Mouse (Mus musculus): ENCODE results near the gene Irx4. TPM values are rescaled to one million over a fixed set of nuclear protein-coding genes. Genes with fewer than 3 reads are reported as not detected.
A peak's percentile ranks its signal among the peaks of the same experiment; 100 is the strongest.

Irx4 gene
- polyA plus RNA-seq, 1 experiment = not detected

DNA sequence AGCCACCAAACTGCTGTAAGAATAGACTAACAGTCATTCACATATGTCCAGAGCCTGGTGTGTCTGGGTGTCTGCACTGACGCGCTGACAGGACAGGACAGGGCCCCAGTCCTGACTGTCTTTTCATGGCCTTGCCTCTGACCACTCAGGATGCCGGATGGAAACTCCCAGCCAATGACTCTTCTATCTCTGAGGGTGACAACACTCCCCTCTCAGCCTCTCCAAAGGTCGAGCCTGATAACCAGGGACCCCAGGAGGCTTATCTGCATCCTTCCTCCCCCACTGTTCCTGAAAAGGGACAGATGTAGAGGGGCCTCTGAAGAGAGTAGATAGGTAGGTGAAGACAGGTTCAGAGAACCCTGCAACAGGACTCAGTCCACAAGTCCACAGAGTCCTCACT lies 38.4 kb downstream of the Irx4 start:
- Histone ChIP-seq H3K27ac (ENCODE audit: control insufficient read depth, insufficient read depth, low read depth, low read length, poor library complexity) (no peak overlapping the region), H3K4me3 (replicated peaks; ENCODE audit: control insufficient read depth, low read depth, low read length) (no peak overlapping the region), H3K4me1 (ENCODE audit: control insufficient read depth, insufficient read depth, low read length) (no peaks in the 10 kb centered on the region)
- 66% methylated on average over 4 of the region's 4 CpGs for WGBS
- TF ChIP-seq CTCF (IDR thresholded peaks at IDR 0.05; ENCODE audit: control insufficient read depth, insufficient read depth, low read length) (no peak), POLR2A (IDR thresholded peaks at IDR 0.05; ENCODE audit: borderline replicate concordance, control insufficient read depth, low read depth, low read length) (no peak)

DNA sequence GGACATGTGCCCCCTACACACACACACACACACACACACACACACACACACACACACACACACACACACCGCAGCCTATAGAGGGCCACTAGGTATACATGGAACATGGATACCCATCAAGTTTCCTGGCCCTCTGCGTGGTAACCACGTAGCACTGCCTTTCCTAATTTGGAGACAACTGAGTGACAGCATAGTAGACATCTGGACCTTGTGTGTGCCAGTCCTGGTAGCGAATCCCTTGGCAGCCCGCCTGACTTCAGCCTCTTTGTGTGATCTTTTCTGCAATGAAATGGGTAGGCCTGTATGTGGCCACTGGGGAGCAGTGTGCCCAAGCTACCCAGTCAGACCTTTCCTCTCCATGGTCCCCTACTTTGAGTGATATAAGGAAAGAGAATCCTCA lies 39.0 kb downstream of the Irx4 start:
- TF ChIP-seq CTCF (IDR thresholded peaks at IDR 0.05; ENCODE audit: control insufficient read depth, insufficient read depth, low read length) (no peak), POLR2A (IDR thresholded peaks at IDR 0.05; ENCODE audit: borderline replicate concordance, control insufficient read depth, low read depth, low read length) (no peak)
- Histone ChIP-seq H3K4me3 (replicated peaks; ENCODE audit: control insufficient read depth, low read depth, low read length) (no peak overlapping the region), H3K27ac (ENCODE audit: control insufficient read depth, insufficient read depth, low read depth, low read length, poor library complexity) (no peak overlapping the region), H3K4me1 (ENCODE audit: control insufficient read depth, insufficient read depth, low read length) (no peaks in the 10 kb centered on the region)
- 77% methylated on average over 5 of the region's 5 CpGs for WGBS

DNA sequence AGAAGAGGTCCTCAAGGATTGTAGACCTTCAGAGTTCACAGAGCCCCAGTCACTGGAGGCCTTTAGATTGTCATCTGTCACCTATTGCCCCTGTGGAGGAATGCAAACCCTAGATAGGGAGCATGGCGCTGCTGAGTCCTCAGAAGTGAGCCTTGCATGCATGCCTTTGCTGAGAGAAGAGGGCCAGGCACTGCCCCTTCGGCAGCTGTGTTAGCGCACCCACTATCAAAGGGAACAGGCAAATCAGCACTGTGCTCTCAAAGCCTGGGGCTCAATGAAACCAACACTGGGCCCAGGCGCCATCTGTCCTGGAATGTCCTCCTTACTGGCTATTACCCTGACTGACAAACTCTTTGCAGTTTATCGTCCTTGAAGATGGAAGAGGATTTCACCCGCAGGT lies 44.5 kb downstream of the Irx4 start:
- Histone ChIP-seq H3K4me3 (replicated peaks; ENCODE audit: control insufficient read depth, low read depth, low read length) (no peak overlapping the region), H3K27ac (ENCODE audit: control insufficient read depth, insufficient read depth, low read depth, low read length, poor library complexity) (no peak overlapping the region), H3K4me1 (ENCODE audit: control insufficient read depth, insufficient read depth, low read length) (no peaks in the 10 kb centered on the region)
- 67% methylated on average over 6 of the region's 6 CpGs for WGBS
- TF ChIP-seq CTCF (IDR thresholded peaks at IDR 0.05; ENCODE audit: control insufficient read depth, insufficient read depth, low read length) = no peak
- TF ChIP-seq POLR2A (IDR thresholded peaks at IDR 0.05; ENCODE audit: borderline replicate concordance, control insufficient read depth, low read depth, low read length) = no peak

DNA sequence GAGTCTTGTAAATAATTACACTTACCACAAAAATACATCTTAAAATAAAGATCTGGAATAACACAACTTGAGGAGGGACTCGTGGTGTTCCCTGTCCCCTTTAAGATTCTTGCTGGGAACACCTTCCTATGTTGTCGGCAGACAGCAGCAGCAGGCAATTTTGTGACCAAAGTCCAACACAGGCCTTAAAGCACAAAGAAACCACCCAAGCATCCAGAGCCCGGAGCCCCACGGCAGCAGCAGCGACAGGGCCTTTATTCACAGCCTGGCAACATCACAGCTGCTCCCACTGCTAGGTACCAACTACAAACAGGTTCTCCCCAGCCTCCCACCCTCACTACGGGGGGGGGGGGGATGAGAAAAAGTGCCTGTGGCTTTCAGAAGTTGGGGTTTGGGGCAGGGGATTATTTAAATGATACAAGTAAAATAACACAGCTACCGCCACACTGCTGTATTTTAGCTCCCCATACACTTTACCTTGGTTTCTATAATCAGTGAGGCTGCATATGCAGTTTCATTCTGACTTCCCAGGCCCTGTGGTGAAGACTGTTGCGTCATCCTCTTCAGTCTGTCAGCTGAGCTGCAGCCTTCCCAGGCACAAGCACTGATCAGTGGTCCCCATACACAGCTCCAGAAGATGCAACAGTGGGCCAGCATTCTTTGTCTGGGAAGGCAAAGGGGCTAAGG lies 45.3 kb downstream of the Irx4 start:
- Histone ChIP-seq H3K4me1 (ENCODE audit: control insufficient read depth, insufficient read depth, low read length) (no peaks in the 10 kb centered on the region), H3K4me3 (replicated peaks; ENCODE audit: control insufficient read depth, low read depth, low read length) (no peak overlapping the region), H3K27ac (ENCODE audit: control insufficient read depth, insufficient read depth, low read depth, low read length, poor library complexity) (no peak overlapping the region)
- 66% methylated on average over 8 of the region's 8 CpGs for WGBS
- TF ChIP-seq POLR2A (IDR thresholded peaks at IDR 0.05; ENCODE audit: borderline replicate concordance, control insufficient read depth, low read depth, low read length) (no peak), CTCF (IDR thresholded peaks at IDR 0.05; ENCODE audit: control insufficient read depth, insufficient read depth, low read length) (no peak)

DNA sequence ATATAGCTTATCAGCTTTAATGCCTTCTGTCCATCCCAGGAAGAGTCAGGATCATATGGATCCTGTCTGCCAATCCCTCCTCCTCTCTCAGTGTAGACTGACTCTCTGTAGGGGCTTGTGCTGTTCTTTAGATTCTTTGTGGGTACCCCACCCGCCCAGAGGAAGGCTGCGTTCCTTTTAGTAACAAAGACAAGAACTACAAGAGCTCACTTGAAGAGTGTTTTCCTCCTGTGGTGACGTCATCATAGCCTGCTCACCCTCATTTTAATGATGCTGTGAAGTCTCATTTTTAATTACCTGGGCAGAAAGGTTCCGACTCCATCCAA lies 45.8 kb downstream of the Irx4 start:
- WGBS = 70% methylated on average over 4 of the region's 4 CpGs
- TF ChIP-seq POLR2A (IDR thresholded peaks at IDR 0.05; ENCODE audit: borderline replicate concordance, control insufficient read depth, low read depth, low read length) (no peak), CTCF (IDR thresholded peaks at IDR 0.05; ENCODE audit: control insufficient read depth, insufficient read depth, low read length) (no peak)

DNA sequence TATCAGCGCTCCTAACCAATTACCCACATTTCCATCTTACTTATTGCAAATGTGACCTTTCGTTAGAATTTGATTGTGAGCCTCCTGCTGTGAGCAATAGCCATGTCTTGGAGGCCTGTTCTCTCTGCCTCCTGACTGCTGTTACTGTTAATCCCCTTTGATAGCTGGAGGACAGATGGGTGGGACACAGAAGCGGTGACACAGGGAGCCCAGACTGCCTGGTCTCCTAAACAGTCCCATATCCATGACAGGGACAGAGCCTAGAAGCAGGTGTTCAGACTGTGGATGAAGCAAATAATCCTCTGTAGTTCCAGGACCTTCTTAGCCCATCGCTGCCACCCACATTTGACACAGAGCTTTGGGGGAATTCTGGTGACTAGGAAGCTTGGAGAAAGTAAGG lies 46.2 kb downstream of the Irx4 start:
- no peak overlapping the region for H3K4me3 ChIP-seq (replicated peaks; ENCODE audit: control insufficient read depth, low read depth, low read length)
- no peaks in the 10 kb centered on the region for H3K4me1 ChIP-seq (ENCODE audit: control insufficient read depth, insufficient read depth, low read length)
- no peak overlapping the region for H3K27ac ChIP-seq (ENCODE audit: control insufficient read depth, insufficient read depth, low read depth, low read length, poor library complexity)
- no peak for TF ChIP-seq CTCF (IDR thresholded peaks at IDR 0.05; ENCODE audit: control insufficient read depth, insufficient read depth, low read length)
- no peak for TF ChIP-seq POLR2A (IDR thresholded peaks at IDR 0.05; ENCODE audit: borderline replicate concordance, control insufficient read depth, low read depth, low read length)
- WGBS = 82% methylated on average over 4 of the region's 4 CpGs

More for the DNA sequence above, 45.8 kb downstream of the Irx4 start:
- Histone ChIP-seq H3K27ac (ENCODE audit: control insufficient read depth, insufficient read depth, low read depth, low read length, poor library complexity) (no peak overlapping the region), H3K4me3 (replicated peaks; ENCODE audit: control insufficient read depth, low read depth, low read length) (no peak overlapping the region), H3K4me1 (ENCODE audit: control insufficient read depth, insufficient read depth, low read length) (no peaks in the 10 kb centered on the region)

DNA sequence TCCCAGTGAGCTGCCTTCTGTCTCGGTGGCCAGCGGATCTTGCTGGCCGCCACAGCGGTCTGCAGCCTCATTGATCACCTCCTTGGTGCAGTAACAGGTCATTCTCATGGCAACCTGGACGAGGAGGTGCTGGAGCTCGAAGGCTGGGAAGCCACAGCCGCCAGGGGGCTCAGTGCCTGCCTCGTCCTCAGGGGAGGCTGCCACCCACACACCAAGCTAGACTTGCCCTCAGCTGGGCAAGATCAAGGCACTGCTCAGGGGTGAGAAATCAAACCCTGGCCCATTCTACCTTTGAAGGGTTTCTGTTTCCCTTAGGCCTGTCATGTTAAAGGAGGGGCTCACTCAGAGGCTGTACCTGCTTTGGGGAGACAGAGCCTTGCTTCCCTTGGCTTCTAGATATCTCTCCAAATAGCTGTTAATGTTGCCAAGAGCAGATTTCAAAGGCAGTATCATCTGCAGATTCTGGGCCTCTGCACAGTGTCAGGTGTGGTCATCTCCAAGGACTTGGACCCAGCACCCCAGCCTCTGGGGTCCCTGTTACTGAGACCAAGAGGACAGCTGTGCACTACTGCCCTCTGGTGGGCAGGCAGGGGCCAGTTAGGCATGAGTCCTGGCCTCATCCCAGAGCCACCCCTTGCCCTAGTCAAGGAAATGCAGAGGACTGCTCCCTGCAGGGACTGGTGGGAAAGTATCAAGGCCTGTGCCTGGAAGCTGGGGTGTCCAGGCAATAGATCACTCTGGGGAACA lies 50.1 kb downstream of the Irx4 start:
- TF ChIP-seq CTCF (IDR thresholded peaks at IDR 0.05; ENCODE audit: control insufficient read depth, insufficient read depth, low read length) (peak; percentile 82), POLR2A (IDR thresholded peaks at IDR 0.05; ENCODE audit: borderline replicate concordance, control insufficient read depth, low read depth, low read length) (no peak)
- 23% methylated on average over 8 of the region's 8 CpGs for WGBS
- Histone ChIP-seq H3K4me3 (replicated peaks; ENCODE audit: control insufficient read depth, low read depth, low read length) (no peak overlapping the region), H3K27ac (ENCODE audit: control insufficient read depth, insufficient read depth, low read depth, low read length, poor library complexity) (no peak overlapping the region), H3K4me1 (ENCODE audit: control insufficient read depth, insufficient read depth, low read length) (no peaks in the 10 kb centered on the region; the same call in 1 of the 2 replicates)

Other genes starting within 250 kb of the Irx4 start
- 18.1 and 24.9 TPM in 2 replicates for gene Mrpl36, start 68.0 kb downstream of the Irx4 start, polyA plus RNA-seq (2011; ENCODE audit: insufficient read depth, insufficient read length, low replicate concordance, missing spikeins)
- gene Ndufs6, start 68.1 kb downstream of the Irx4 start, polyA plus RNA-seq (2011; ENCODE audit: insufficient read depth, insufficient read length, low replicate concordance, missing spikeins) = 134 and 227 TPM in 2 replicates
- gene Lpcat1, start 206.7 kb downstream of the Irx4 start, polyA plus RNA-seq (2011; ENCODE audit: insufficient read depth, insufficient read length, low replicate concordance, missing spikeins) = 92.1 and 108 TPM in 2 replicates

All from bone marrow, adult 2 months (tissue).